22 mouse cellular contexts compared by ENCODE assay signal in the genomic region with DNA sequence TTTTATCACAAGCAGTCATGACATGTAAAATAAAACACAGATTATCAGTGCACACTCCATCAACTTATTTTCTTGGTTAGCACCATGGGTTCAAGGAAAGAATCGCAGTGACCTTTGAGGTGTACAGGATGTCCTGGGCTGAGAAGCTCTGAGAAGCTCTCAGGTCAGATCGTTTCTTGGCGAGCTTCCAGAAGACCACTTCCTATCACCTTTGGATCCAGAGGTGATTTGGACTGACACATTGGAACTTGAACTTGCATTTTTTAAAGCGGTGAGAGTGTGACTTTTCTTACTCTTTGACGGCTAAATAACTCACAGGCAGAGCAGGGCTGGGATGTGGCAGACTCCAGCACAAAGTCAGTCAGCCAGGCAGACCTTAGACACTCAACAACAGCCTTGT. TPM values are rescaled to one million over a fixed set of nuclear protein-coding genes. Genes with fewer than 3 reads are reported as not detected.
"Had no signal": no experiment of that assay in that cellular context is flagged by ENCODE, and none has a peak within 500 bp of the region (broad histone marks: within the 10 kb centered on the region; RNA-seq: fewer than 3 reads in every experiment).

No protein-coding gene starts in this region.

- H3K9ac ChIP-seq: intestine, embryonic 15.5 days; liver, embryonic 13.5 days; lung, embryonic 14.5 days; midbrain, embryonic 13.5 days; neural tube, embryonic 12.5 days; neural tube, embryonic 15.5 days had no signal

- H3K36me3 ChIP-seq: intestine, embryonic 15.5 days; liver, embryonic 13.5 days; midbrain, embryonic 13.5 days; neural tube, embryonic 12.5 days; neural tube, embryonic 15.5 days had no signal

- H3K27me3 ChIP-seq: intestine, embryonic 15.5 days; neural tube, embryonic 12.5 days had no signal

- H3K4me1 ChIP-seq: midbrain, embryonic 13.5 days; neural tube, embryonic 12.5 days had no signal

- H3K4me3 ChIP-seq: intestine, embryonic 15.5 days; left cerebral cortex, adult 2 months; liver, embryonic 13.5 days; midbrain, embryonic 13.5 days; neural tube, embryonic 12.5 days; neural tube, embryonic 15.5 days had no signal

- ATAC-seq: intestine, embryonic 15.5 days; lung, postnatal 0 days; midbrain, embryonic 13.5 days had no signal

- H3K4me2 ChIP-seq: intestine, embryonic 15.5 days; liver, embryonic 13.5 days; lung, embryonic 14.5 days; midbrain, embryonic 13.5 days; neural tube, embryonic 12.5 days; neural tube, embryonic 15.5 days had no signal

- H3K9me3 ChIP-seq: intestine, embryonic 15.5 days; liver, embryonic 13.5 days; midbrain, embryonic 13.5 days; neural tube, embryonic 12.5 days; neural tube, embryonic 15.5 days had no signal

- DNase-seq: layer of hippocampus, postnatal 36 days; liver, embryonic 13.5 days; lung, embryonic 14.5 days; right cerebral cortex, adult 18-20 months; right cerebral cortex, postnatal 14 days; right cerebral cortex, postnatal 4 days; thymus, adult 2 months; thymus, postnatal 14 days; thymus, postnatal 4 days had no signal

- H3K27ac ChIP-seq: intestine, embryonic 15.5 days; kidney, postnatal 0 days; left cerebral cortex, adult 2 months; liver, embryonic 13.5 days; macrophage; midbrain, embryonic 13.5 days; neural tube, embryonic 12.5 days; neural tube, embryonic 15.5 days; stomach, postnatal 0 days had no signal

RNA-seq across cellular contexts. Expression of a gene that starts 4.1 kb away (rescaled TPM):
- polyA plus RNA-seq: macrophage had no signal

RNA-seq across cellular contexts. Expression of a gene that starts 20.4 kb away (rescaled TPM):
- polyA plus RNA-seq: intestine, embryonic 15.5 days; kidney, postnatal 0 days; limb, embryonic 11.5 days; liver, adult 2 months; liver, embryonic 13.5 days; liver, embryonic 16.5 days; lung, embryonic 14.5 days; lung, postnatal 0 days; macrophage; midbrain, embryonic 13.5 days; midbrain, postnatal 0 days; neural tube, embryonic 12.5 days; neural tube, embryonic 15.5 days; stomach, postnatal 0 days had no signal
